Mouse (Mus musculus) ES-E14 (cell line): ENCODE measurements at regions not wholly inside any gene's neighbourhood (a gene's known extent, or its start where the extent isn't known, plus 50 kb on each side); places are given as distances from the start of the nearest gene placed in this dataset.

Experiments used
- CHD2 ChIP-seq: IDR thresholded peaks from 2 replicates; pipeline ENCODE4 v1.6.1; 2014; ENCODE audit warnings: mild to moderate bottlenecking, low read depth, low read length, inconsistent platforms
- HCFC1 ChIP-seq: IDR thresholded peaks from 2 replicates; pipeline ENCODE4 v1.6.1; 2012; ENCODE audit warnings: low read length, inconsistent platforms, borderline replicate concordance; ENCODE audit not compliant: insufficient read depth
- MAFK ChIP-seq: IDR thresholded peaks from 2 replicates; pipeline ENCODE4 v1.6.1; 2014; ENCODE audit warnings: mild to moderate bottlenecking, low read depth, low read length, inconsistent platforms; ENCODE audit not compliant: insufficient read depth
- ZC3H11A ChIP-seq: IDR thresholded peaks from 2 replicates; pipeline ENCODE4 v1.6.1; 2012; ENCODE audit warnings: low read depth, mild to moderate bottlenecking, inconsistent platforms, low read length, borderline replicate concordance
- ZNF384 ChIP-seq: IDR thresholded peaks from 2 replicates; pipeline ENCODE4 v1.6.1; 2012; ENCODE audit warnings: low read depth, low read length, inconsistent platforms

DNA sequence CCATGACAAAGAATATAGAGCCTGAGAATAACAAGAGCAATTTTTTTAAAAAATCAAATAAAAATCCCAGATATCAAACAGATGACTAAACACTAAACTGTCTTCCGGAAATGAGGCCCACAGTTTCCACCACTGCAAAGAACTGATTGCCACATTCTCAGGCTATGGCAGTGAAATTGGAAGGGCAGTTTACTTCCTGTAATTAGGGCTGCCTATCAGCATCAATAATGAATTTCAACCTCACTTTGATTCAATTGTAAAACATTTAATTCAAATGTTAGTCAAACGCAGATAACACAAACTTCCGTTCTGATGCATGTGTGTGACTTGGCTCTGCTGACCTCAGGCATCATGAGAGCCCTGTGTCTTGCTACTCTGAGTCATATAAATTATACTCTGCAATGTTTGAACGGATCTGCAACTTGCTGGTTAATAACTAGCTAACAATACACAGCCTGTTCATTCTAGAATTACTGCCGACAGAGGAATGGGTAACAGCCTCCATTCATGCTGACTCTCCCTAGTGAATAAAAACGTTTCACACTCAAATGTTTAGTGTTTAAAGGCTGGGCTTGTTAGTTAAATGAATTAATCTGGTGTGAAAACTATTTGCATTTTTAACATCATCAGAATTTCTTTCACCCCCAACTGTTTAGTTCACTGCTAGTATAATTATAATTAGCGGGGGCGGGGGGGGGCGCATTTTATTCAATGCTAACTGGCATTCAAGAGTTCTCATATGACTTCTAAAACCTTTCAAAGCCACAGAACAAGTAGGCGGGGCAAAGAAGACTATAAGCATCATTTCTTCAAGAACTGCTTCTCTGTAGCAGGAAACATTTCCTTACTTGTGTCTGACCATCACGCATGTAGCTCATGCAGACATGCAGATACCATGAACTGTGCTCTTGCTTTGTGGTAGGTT is 171.2 kb downstream of the Samd5 start:
- TF ChIP-seq ZNF384 (no peak), MAFK (no peak), ZC3H11A (no peak), HCFC1 (no peak), CHD2 (no peak)
